Mouse (Mus musculus) brain, embryonic 14.5 days (tissue): ENCODE results near the gene Cdipt.

Experiments used
- CTCF ChIP-seq: fragments of 200-500 bp; IDR thresholded peaks from 2 replicates; pipeline ENCODE4 v1.5.1; 2012; ENCODE audit warnings: inconsistent platforms, mild to moderate bottlenecking, moderate library complexity, borderline replicate concordance; ENCODE audit not compliant: insufficient read depth, insufficient read length; ENCODE audit errors: extremely low read depth
- POLR2A ChIP-seq: fragments of 200-500 bp; IDR thresholded peaks from 2 replicates; pipeline ENCODE4 v1.6.1; 2012; ENCODE audit warnings: mild to moderate bottlenecking, inconsistent platforms, borderline replicate concordance; ENCODE audit not compliant: poor library complexity, insufficient read depth, insufficient read length, severe bottlenecking; ENCODE audit errors: extremely low read depth

- TF ChIP-seq POLR2A (no peak), CTCF (no peak)
Measured at GRCm38 (mm10) chr7:126941171-126941570, 34.5 kb upstream of the Cdipt start.
